Mouse (Mus musculus): ENCODE data around the gene Il17c. TPM values are rescaled to one million over a fixed set of nuclear protein-coding genes. Genes with fewer than 3 reads are reported as not detected.

Il17c gene
- total RNA-seq, 2 experiments from 2014 or later = not detected

- DNase-seq (ENCODE audit: low spot score in 2 of 2) = no peak
Measured at GRCm38 (mm10) chr8:122430646-122431045, 8.8 kb downstream of the Il17c start.

DNA sequence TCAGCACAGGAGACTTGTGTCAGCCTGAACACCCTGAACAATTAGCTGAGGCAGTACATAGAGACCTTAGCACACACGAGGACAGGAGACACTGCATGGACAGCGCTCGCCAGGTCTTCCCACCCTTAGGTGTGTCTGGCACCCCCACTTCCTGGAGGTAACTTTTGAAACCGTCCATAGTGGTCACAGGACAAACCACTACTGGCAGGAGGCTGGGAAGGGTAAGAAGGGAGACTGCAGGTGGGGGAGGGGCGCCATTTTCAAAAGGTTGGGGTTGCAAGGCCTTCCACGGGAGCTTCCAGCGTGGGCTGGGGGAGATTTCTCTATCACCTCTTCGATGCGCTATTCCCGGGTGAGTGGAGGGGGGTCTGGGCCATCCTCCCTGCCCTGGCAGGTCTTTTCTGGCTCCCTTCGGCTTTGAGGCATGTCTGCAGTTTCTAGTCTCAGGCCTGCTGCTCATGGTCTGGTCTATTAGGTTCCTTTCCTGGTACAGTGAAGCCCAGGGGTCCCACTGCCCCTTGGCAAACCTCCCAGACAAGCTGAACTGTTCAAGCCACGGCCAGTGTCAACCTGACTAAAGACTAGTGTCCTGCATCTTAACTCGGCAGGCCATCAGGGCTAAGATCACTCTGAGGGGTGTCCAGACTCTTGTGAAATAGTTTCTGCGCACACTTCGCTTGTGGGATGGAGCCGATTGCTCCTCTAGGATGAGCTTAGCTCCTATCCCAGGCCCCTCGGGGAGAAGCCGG lies 10.0 kb downstream of the Il17c start:
- DNase-seq (ENCODE audit: low spot score in 2 of 2) = no peak

DNA sequence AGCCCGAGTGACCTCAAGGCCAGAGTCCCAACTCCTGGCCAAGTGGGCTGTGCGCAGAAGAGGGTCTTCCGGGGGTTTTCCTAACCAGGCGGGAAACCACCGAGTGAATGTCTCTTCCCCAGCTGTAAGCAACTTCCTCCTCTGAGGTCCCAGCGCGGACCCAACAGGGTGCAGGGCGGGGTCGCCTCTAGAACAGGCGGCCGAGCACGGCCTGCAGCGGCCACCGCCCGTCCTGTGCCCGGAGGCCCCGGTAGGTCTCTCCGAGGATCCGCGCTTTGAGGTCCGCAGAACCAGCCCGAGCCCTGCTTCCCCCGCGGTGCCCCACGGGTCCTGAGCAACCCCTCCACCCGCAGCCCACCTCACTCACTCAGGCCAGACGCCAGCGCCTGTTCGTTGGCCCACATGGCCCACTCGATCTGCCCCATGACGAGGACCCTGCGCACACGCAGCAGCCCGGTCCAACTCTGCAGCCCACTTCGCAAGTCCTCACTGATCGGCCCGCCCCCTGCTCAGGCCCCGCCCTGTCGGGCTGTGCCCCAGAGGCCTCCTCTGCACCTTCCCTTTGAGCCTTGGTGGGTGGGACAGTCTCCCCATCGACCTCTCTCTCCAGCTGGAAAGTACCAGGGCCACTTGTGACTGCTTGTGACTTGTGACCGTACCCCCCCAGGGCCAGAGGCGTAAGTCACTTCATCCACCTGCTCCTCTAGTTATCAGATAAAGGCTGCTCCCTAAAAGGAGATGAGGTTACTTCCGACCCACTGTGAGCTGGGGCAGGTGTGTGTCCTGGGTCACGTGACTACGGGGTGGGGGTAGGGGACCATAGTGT lies 10.8 kb downstream of the Il17c start, which contains the start of gene Cyba:
Gene Cyba, minus strand, starts transcription at position 488 of the 826 bp plus-strand sequence.
- DNase-seq (ENCODE audit: low spot score in 2 of 2) = no peak

DNA sequence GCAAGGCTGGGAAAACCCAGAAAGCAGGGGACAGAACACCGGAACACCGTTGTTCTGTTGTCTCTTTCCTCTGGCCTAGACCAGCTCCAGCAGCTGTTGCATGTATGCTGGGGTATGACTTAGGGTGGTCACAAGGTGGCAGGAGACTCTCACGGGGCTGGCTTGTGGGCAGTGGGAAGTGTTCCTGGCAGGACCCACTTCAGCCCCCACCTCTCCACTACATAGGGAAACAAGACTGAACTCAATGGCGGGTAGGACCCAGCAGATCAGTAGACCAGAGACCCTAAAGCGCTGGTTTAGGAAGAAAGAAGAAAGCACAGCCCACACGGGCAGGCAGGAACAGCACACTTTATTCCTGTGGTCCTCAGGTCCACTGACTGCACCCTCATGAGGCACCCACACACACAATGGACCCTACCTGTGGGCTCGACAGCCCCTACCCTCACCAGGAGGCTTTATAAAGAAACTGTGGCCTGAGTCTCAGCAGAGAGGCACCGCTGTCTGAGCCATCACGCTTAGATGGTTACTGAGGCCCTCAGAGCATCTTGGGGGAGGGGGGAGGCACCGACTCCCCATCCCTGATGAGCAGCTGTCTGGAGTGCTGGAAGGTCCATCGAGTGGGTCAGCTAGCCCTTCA lies 11.6 kb downstream of the Il17c start:
- DNase-seq (ENCODE audit: low spot score in 2 of 2) = no peak

- no peak for DNase-seq (ENCODE audit: low spot score in 2 of 2)
Measured at GRCm38 (mm10) chr8:122435375-122435774, 13.6 kb downstream of the Il17c start.

GRCm38 (mm10) chr8:122436146-122436545 lies 14.3 kb downstream of the Il17c start:
- DNase-seq (ENCODE audit: low spot score in 2 of 2) = no peak

DNA sequence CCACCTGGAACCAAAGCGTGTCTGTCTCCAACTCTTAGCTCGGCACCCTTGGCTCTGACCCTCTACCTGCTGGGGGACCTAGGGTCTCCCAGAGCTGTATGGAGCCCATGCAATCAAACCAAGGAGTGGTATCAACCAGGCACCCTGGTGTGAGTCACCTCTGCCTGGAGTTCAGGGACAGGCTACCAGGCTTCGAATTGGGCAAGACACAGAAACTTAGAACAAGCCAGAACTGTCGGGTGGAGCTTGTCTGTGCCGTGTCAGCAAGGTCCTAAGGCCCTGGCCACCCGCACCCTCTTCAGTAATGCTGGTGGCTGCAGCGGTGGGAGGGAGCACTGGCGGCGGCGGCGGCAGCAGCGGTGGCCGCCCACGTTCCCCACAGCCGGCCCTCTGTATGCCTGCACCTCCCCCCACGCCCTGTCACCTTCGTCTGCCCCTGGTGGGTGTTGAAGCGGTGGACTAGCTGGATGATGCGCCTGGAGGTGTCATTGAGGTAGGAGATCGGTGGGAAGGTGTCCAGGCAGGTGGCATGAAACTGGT lies 14.8 kb downstream of the Il17c start:
- no peak for DNase-seq (ENCODE audit: low spot score in 2 of 2)

DNA sequence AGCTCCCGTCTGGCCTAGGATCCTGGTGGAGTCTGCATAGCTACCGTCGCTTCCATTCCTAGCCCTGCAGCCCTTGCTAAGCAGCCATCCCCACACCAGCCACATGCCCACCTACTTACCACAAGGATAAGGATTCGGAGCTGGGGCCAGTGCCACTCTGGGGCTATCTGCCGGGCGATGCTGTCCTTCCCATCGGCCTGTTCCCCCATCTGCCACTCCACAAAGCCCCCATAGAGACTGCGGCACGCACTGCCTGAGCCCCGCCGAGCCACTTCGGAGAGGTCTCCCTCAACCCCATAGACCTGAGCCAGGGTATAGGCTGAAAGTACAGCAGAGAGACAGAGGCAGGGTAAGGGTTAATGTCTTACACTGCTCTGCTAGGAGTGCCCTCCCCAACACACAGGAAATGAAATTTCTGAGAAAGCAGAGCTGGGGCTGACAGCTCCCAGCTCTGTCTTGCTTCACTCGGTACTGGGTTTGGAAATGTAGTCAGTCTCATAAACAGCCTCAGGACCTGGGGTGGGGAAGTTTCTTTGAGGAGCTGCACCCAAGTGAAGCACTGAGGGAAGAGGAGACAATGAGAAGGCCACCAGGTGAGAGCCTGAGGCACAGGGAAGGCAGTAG lies 16.0 kb downstream of the Il17c start:
- DNase-seq (ENCODE audit: low spot score in 2 of 2) = no peak

- no peak for DNase-seq (ENCODE audit: low spot score in 2 of 2)
Measured at GRCm38 (mm10) chr8:122439336-122439735, 17.5 kb downstream of the Il17c start.

DNA sequence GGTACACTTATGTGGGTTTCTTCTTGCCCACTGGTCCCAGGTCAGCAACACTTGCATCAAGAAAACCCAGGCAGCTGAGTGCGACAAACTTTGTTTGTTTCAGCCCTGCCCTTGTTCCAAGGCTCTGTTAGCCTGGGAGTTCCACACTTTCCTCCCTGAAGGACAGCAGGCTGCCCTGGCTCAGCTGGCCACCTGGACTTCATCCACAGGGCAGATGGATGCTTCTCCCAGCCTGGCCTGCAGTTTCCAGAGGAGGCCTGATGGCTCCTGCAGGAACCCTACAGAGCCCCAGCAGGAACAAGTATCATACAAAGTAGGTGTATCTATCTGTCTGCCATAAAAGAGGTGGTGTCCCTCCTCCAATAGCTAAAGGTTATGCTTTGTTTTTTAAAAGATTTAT lies 19.5 kb downstream of the Il17c start:
- no peak for DNase-seq (ENCODE audit: low spot score in 2 of 2)

- DNase-seq (ENCODE audit: low spot score in 2 of 2) = no peak
Measured at GRCm38 (mm10) chr8:122442356-122442755, 20.5 kb downstream of the Il17c start.

- DNase-seq (ENCODE audit: low spot score in 2 of 2) = no peak
Measured at GRCm38 (mm10) chr8:122442781-122443180, 21.0 kb downstream of the Il17c start.

DNA sequence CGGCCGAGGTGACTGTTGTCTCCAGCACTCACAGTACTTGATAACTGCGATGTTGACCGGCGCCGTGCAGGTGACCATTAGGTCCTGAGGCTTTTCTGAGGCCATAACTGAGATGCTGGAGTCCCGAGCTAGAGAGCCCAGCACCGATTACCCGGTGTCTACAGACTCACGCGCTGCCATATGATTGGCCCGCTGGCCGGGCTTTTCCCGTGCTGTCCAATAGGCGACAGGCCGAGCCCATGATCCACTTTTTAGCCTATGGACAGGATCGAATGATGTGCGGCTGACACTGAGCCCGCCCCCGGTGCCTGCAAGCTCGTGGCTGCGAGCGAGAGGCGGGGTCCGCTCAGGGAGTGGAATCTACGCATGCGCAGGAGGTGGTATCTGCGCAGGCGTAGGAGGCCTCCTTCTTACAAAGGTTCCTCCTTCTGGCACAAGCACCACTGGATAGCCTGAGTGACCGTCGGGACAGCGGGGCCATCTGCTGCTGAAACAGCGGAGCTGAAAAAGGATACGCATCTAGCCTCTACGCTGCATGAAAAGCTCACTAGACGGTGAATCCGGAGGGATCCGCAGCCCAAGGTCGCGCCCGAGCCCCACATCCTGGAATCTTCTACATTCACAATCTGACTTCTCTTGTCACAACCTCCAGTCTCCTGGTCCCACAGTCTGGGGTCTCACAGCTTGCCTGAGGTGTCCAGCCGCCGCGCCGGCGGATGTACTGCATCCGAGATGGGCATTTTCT lies 21.6 kb downstream of the Il17c start, which contains the start of gene Mvd:
Gene Mvd, minus strand, starts transcription at position 161 of the 745 bp plus-strand sequence.
- peak; percentile 99 to 100 for DNase-seq (ENCODE audit: low spot score in 2 of 2)

GRCm38 (mm10) chr8:122444058-122444748 lies 22.4 kb downstream of the Il17c start:
- DNase-seq (ENCODE audit: low spot score in 2 of 2) = peak; percentile 86 to 92

DNA sequence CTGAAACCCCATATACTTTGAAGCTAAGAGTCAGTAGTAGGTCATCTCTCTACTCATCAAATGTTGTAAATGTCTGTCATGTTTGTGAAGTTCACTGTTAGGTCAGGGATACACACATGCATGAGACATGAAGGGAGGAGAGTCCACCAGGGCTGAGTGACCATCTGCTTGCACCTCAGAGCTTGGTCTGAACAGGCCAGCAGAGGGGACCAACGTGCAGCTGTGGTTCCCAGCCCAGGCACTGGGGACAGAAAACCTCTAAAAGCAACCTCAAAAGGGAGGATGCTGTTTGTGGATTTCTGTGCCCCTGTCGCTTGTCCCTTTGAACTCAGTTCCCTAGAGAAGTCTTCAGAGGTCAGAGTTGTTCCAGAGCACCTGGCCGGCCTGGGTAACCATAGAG lies 23.4 kb downstream of the Il17c start:
- no peak for DNase-seq (ENCODE audit: low spot score in 2 of 2)

DNA sequence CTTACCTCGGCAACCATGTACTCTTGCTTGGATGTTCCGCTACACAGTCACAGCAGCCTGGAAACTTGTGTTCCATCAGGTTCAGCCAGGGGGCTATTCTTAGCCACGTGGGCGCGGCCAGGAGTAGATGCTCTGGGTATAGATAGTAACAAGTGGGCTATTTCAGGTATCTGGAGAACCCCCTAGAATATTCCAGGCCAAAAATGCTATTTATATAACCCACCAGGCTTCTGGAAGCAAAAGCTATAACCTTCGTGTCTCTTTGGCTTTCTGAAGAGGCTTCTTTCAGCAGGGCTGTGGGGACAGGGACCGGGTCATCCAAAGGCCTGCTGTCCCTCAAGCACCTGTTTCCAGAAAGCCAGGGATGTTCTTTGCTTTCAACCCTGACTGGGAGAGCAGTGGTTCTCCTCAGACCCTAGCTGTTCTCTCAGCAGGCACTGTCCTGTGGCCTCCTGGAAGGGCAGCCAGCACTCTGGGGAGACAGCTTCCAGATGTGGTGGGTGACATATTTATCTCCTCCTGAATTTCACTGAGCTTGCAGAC lies 29.4 kb downstream of the Il17c start:
- DNase-seq (ENCODE audit: low spot score in 2 of 2) = no peak

- no peak for DNase-seq (ENCODE audit: low spot score in 2 of 2)
Measured at GRCm38 (mm10) chr8:122452154-122452553, 30.3 kb downstream of the Il17c start.

DNA sequence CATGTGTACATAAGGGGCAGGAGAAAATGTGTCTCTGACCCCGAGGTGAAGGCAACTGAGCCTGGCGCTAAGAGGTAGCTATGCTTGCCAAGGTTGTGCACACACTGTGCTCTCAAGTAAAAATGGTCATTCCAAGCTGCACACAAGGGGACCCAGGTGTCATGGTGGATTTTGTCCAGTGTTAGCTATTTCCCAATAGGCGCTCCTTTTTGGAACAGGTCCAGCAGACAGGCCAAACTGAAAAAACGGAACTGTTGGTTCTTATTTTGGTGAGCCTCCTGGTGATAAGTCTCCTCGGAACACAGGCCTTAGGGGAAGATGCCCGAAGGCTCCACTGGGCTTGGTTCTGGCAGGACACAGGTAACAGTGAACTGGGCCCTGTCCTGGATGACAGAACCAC lies 32.6 kb downstream of the Il17c start:
- no peak for DNase-seq (ENCODE audit: low spot score in 2 of 2)

- DNase-seq (ENCODE audit: low spot score in 2 of 2) = no peak
Measured at GRCm38 (mm10) chr8:122457171-122457570, 35.4 kb downstream of the Il17c start.

All from layer of hippocampus, adult 18-20 months (tissue).